Mouse (Mus musculus): ENCODE measurements around the gene Hsf2bp.

DNA sequence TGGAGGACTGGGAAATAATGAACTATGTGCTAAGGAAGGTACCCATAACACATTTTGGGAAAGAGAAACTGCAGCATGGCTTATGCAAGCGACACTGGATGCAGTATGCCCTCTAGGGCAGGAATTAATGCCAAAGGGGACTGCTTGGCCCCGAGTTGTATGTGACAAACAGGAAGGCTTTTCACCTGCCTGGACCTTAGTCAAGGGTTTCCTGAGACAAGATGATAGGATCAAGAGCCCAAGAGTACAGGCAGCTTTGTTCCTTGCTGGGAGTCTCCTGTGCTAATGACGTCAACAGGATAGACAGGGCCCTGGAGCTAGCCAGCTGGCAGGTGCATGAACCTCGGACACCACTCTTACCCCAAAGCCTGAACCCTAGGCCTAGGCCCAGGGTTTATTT, 95.5 kb downstream of the Hsf2bp start:
- TF ChIP-seq POLR2A (IDR thresholded peaks at IDR 0.05; ENCODE audit: low read depth, low read length) (no peak), CTCF (conservative IDR thresholded peaks at IDR 0.05; ENCODE audit: insufficient read depth, insufficient read length, low read depth, low read length) (no peak)

Measured in kidney, adult 2 months (tissue).